Mouse (Mus musculus) forebrain, embryonic 15.5 days (tissue): ENCODE measurements around the gene Agap3. TPM values are rescaled to one million over a fixed set of nuclear protein-coding genes. Genes with fewer than 3 reads are reported as not detected.

ENCODE experiments used
- ATAC-seq: fragments of 200-750 bp; cut with Nextera tagmentation; replicated peaks from 2 replicates; pipeline ENCODE4 v1.8.0; 2017; ENCODE audit warnings: mild to moderate bottlenecking, moderate TSS enrichment, moderate library complexity
- H3K27ac ChIP-seq: fragments of 300-500 bp; sonication (generic); replicated peaks from 2 replicates; pipeline ENCODE4 v1.5.1; 2015; ENCODE audit warnings: mild to moderate bottlenecking, inconsistent platforms
- H3K27me3 ChIP-seq: fragments of 300-500 bp; sonication (generic); 2 replicates; pipeline ENCODE4 v1.6.1; 2015; ENCODE audit warnings: inconsistent platforms
- H3K36me3 ChIP-seq: fragments of 300-500 bp; sonication (generic); 2 replicates; pipeline ENCODE4 v1.6.1; 2015; ENCODE audit warnings: mild to moderate bottlenecking, inconsistent platforms
- H3K4me1 ChIP-seq: fragments of 300-500 bp; sonication (generic); 2 replicates; pipeline ENCODE4 v1.6.1; 2015; ENCODE audit warnings: inconsistent platforms
- H3K4me2 ChIP-seq: fragments of 300-500 bp; sonication (generic); replicated peaks from 2 replicates; pipeline ENCODE4 v1.6.1; 2015; ENCODE audit warnings: mild to moderate bottlenecking, inconsistent platforms
- H3K4me3 ChIP-seq: fragments of 300-500 bp; sonication (generic); 2 replicates; pipeline ENCODE4 v1.5.1; 2015; ENCODE audit warnings: mild to moderate bottlenecking, inconsistent platforms
- H3K9ac ChIP-seq: fragments of 300-500 bp; sonication (generic); replicated peaks from 2 replicates; pipeline ENCODE4 v1.6.1; 2015; ENCODE audit warnings: mild to moderate bottlenecking, inconsistent platforms
- H3K9me3 ChIP-seq: fragments of 300-500 bp; sonication (generic); 2 replicates; pipeline ENCODE4 v1.6.1; 2016; ENCODE audit warnings: inconsistent platforms
- WGBS: fragments of 180-500 bp; shearing (Covaris S2); methylation state at CpG from one replicate; pipeline ENCODE4 v1.1.7; 2015; ENCODE audit warnings: mixed read lengths; 5-methylcytosine and 5-hydroxymethylcytosine counted together
- polyA plus RNA-seq: library from polyadenylated mRNA; unstranded; fragments of >200 nt; fragmentation: Nextera tagmentation; extraction: Ambion mirVana; gene quantifications from 2 replicates; pipeline ENCODE4 v1.2.1, GENCODE M21; 2015

Agap3 gene
- polyA plus RNA-seq, 1 experiment from 2014 or later: 76.9 TPM

- Histone ChIP-seq H3K9me3 (no peaks in the 10 kb centered on the region), H3K36me3 (no peaks in the 10 kb centered on the region; the same call in 1 of the 2 replicates), H3K4me3 (peak overlapping the region; percentile 90), H3K4me2 (peak overlapping the region; percentile 97), H3K4me1 (peaks cover 46% of the 10 kb centered on the region), H3K9ac (peak overlapping the region; percentile 90), H3K27me3 (peaks cover 8% of the 10 kb centered on the region; the same call in 1 of the 2 replicates), H3K27ac (peak overlapping the region; percentile 95; the same call in 1 of the 2 replicates)
- 10% methylated on average over 2 of the region's 2 CpGs for WGBS
- ATAC-seq: no peak
These were observed 2.0 kb downstream of the Agap3 start for GRCm38 (mm10) chr5:24453985-24454303.

GRCm38 (mm10) chr5:24455076-24455475 lies 3.1 kb downstream of the Agap3 start:
- WGBS: 63% methylated on average over 3 of the region's 3 CpGs
- Histone ChIP-seq H3K9me3 (no peaks in the 10 kb centered on the region), H3K9ac (no peak overlapping the region; the same call in 1 of the 2 replicates), H3K27ac (peak overlapping the region; percentile 16; the same call in 1 of the 2 replicates), H3K27me3 (0 out of 2 replicates have a peak, but pooled peaks cover under 1% of the 10 kb centered on the region), H3K4me3 (peak overlapping the region; percentile 7; the same call in 1 of the 2 replicates), H3K4me1 (peaks cover 46% of the 10 kb centered on the region), H3K4me2 (peak overlapping the region; percentile 97), H3K36me3 (no peaks in the 10 kb centered on the region; the same call in 1 of the 2 replicates)
- no peak for ATAC-seq

DNA sequence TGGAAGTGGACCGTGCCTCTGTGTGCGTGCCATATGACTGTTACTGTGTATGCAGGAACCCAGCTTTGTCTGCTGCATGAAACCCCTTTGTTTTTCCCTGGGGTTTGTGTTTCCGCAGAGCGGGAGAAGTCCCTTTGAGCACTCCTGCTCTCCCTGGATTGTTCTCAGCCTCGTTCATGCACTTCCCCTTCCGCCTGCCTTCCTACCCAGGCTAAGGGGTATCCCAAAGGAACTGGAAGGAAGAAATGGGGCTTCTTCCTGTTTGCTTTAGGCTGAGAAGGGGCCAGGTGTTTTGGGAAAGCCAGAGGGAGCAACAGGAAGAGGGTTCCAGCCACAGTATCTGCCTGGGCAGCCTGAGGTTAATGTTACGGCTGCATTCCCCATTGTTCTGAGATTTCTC lies 3.6 kb downstream of the Agap3 start:
- H3K36me3 ChIP-seq: no peaks in the 10 kb centered on the region; the same call in 1 of the 2 replicates
- no peaks in the 10 kb centered on the region for H3K27me3 ChIP-seq
- peak overlapping the region; percentile 30 for H3K4me2 ChIP-seq
- peak overlapping the region; percentile 7; the same call in 1 of the 2 replicates for H3K4me3 ChIP-seq
- peak overlapping the region; percentile 5; the same call in 1 of the 2 replicates for H3K9ac ChIP-seq
- no peaks in the 10 kb centered on the region for H3K9me3 ChIP-seq
- ATAC-seq: no peak
- peaks cover 46% of the 10 kb centered on the region for H3K4me1 ChIP-seq
- no peak overlapping the region for H3K27ac ChIP-seq
- WGBS: 52% methylated on average over 7 of the region's 7 CpGs

- no peak overlapping the region for H3K4me3 ChIP-seq
- H3K4me2 ChIP-seq: peak overlapping the region; percentile 17; the same call in 1 of the 2 replicates
- peaks cover 20% of the 10 kb centered on the region for H3K4me1 ChIP-seq
- peak overlapping the region; percentile 6; the same call in 1 of the 2 replicates for H3K9ac ChIP-seq
- 29% methylated on average over 12 of the region's 12 CpGs for WGBS
- no peaks in the 10 kb centered on the region for H3K9me3 ChIP-seq
- no peaks in the 10 kb centered on the region for H3K36me3 ChIP-seq
- no peaks in the 10 kb centered on the region for H3K27me3 ChIP-seq
- H3K27ac ChIP-seq: no peak overlapping the region
- ATAC-seq: no peak
These were observed 14.8 kb downstream of the Agap3 start for GRCm38 (mm10) chr5:24466762-24467161.

DNA sequence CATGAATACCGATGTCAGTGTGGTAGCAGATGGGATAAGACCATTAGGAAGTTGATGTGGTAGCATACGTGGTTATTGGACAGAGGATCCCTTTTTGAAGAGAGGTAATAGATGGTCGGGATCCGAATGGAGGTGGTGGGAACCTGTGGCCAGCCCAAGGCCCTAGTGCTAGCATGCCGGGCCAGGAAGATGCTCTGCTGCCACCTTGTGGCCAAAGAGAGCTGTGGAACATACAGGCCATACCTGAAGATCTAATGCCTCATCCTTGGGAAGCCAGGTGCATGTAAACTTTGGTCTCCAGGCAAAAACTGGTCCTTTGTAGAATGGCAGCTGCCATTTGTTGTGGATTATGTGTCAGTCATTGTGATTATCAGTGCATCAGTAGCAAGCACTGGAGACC lies 18.6 kb downstream of the Agap3 start:
- Histone ChIP-seq H3K27me3 (peaks cover 22% of the 10 kb centered on the region; the same call in 1 of the 2 replicates), H3K4me3 (no peak overlapping the region), H3K36me3 (no peaks in the 10 kb centered on the region), H3K4me1 (peaks cover 40% of the 10 kb centered on the region), H3K27ac (no peak overlapping the region), H3K9me3 (no peaks in the 10 kb centered on the region), H3K4me2 (no peak overlapping the region), H3K9ac (no peak overlapping the region)
- ATAC-seq: peak; percentile 49
- 18% methylated on average over 5 of the region's 5 CpGs for WGBS

- H3K9ac ChIP-seq: no peak overlapping the region
- H3K27ac ChIP-seq: no peak overlapping the region
- 28% methylated on average over 7 of the region's 7 CpGs for WGBS
- no peak for ATAC-seq
- no peak overlapping the region for H3K4me2 ChIP-seq
- no peaks in the 10 kb centered on the region for H3K9me3 ChIP-seq
- H3K27me3 ChIP-seq: peaks cover 22% of the 10 kb centered on the region; the same call in 1 of the 2 replicates
- H3K4me1 ChIP-seq: peaks cover 27% of the 10 kb centered on the region
- H3K4me3 ChIP-seq: no peak overlapping the region
- peaks cover 12% of the 10 kb centered on the region for H3K36me3 ChIP-seq
These were observed 21.1 kb downstream of the Agap3 start for GRCm38 (mm10) chr5:24472884-24473619.

GRCm38 (mm10) chr5:24474025-24474722 lies 22.2 kb downstream of the Agap3 start:
- WGBS: 6% methylated on average over 71 of the region's 77 CpGs
- Histone ChIP-seq H3K4me3 (peak overlapping the region; percentile 38), H3K36me3 (peaks cover 23% of the 10 kb centered on the region), H3K4me1 (peaks cover 27% of the 10 kb centered on the region), H3K27me3 (peaks cover 22% of the 10 kb centered on the region; the same call in 1 of the 2 replicates), H3K9ac (peak overlapping the region; percentile 41), H3K9me3 (no peaks in the 10 kb centered on the region), H3K4me2 (peak overlapping the region; percentile 54), H3K27ac (no peak overlapping the region)
- ATAC-seq: peak; percentile 15; the same call in 1 of the 2 replicates

- no peak overlapping the region for H3K27ac ChIP-seq
- H3K9me3 ChIP-seq: no peaks in the 10 kb centered on the region
- peaks cover 30% of the 10 kb centered on the region for H3K36me3 ChIP-seq
- H3K4me3 ChIP-seq: peak overlapping the region; percentile 38
- peak; percentile 14; the same call in 1 of the 2 replicates for ATAC-seq
- peaks cover 27% of the 10 kb centered on the region for H3K4me1 ChIP-seq
- peak overlapping the region; percentile 54 for H3K4me2 ChIP-seq
- H3K9ac ChIP-seq: peak overlapping the region; percentile 41
- 2% methylated on average over 67 of the region's 67 CpGs for WGBS
- peaks cover 22% of the 10 kb centered on the region; the same call in 1 of the 2 replicates for H3K27me3 ChIP-seq
These were observed 22.8 kb downstream of the Agap3 start for GRCm38 (mm10) chr5:24474723-24475261.

DNA sequence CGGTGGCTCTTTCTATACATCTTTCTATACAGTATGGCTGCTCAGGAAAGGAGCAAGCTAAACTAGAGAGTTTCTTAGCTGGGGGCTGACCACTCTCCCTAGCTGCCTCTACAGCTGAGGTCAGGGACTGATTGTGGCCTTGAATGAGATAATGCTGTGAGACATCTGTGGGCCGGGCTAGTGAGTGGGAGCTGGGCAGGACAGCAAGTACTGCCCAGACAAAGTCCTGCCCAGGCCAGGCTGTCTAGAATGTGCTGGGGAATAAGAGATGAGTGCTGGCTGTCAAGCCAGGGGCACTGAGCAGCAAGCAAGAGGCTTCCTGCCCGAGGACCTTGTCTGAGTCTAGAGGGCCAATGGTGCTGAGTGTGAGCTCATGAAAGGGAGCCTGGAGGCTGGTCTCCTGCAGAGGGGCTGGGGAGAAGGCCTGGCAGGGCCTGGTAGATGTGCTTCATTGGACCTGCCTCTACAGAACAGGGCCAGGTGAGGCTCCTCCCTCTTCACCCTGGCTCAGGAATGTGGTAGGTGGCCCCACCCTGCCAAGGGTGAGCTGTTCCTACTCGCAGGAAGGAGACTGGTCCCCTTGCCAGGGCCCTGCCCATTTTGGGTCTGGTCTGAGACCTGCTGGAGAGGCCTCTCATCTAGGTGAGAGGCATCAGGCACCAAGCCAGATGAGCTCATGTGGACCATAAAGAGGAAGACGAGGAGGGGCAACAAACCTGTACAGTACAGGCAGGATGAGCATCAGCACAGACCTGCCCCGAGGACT lies 23.7 kb downstream of the Agap3 start:
- Histone ChIP-seq H3K27me3 (peaks cover 22% of the 10 kb centered on the region; the same call in 1 of the 2 replicates), H3K4me3 (peak overlapping the region; percentile 38; the same call in 1 of the 2 replicates), H3K36me3 (peaks cover 37% of the 10 kb centered on the region), H3K27ac (no peak overlapping the region), H3K9me3 (no peaks in the 10 kb centered on the region), H3K4me2 (peak overlapping the region; percentile 54; the same call in 1 of the 2 replicates), H3K9ac (peak overlapping the region; percentile 41; the same call in 1 of the 2 replicates), H3K4me1 (peaks cover 28% of the 10 kb centered on the region)
- 79% methylated on average over 6 of the region's 6 CpGs for WGBS
- ATAC-seq: 0 out of 2 replicates have a peak, but pooled peaks have one; percentile 16

DNA sequence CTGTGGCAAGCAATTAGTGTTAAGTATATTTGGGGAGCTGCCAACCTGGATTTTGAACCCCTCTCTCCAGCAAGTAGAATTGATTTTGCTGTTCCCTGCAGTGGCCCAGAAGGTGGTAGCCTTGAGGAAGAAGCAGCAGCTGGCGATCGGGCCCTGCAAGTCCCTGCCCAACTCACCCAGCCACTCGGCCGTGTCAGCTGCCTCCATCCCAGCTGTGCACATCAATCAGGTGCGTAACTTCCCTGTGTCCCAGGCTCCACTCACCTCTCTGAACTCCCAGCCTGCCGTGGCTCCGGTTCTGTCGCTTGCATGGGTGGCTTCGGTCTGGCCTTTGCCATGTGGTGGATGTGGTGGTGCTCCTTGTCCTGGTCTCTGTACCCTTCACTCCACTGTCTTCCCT lies 25.9 kb downstream of the Agap3 start:
- Histone ChIP-seq H3K9me3 (no peaks in the 10 kb centered on the region), H3K27me3 (peaks cover 22% of the 10 kb centered on the region; the same call in 1 of the 2 replicates), H3K4me1 (peaks cover 39% of the 10 kb centered on the region), H3K9ac (no peak overlapping the region), H3K4me2 (no peak overlapping the region), H3K27ac (no peak overlapping the region), H3K36me3 (peaks cover 51% of the 10 kb centered on the region), H3K4me3 (no peak overlapping the region)
- no peak for ATAC-seq
- WGBS: 94% methylated on average over 9 of the region's 9 CpGs

DNA sequence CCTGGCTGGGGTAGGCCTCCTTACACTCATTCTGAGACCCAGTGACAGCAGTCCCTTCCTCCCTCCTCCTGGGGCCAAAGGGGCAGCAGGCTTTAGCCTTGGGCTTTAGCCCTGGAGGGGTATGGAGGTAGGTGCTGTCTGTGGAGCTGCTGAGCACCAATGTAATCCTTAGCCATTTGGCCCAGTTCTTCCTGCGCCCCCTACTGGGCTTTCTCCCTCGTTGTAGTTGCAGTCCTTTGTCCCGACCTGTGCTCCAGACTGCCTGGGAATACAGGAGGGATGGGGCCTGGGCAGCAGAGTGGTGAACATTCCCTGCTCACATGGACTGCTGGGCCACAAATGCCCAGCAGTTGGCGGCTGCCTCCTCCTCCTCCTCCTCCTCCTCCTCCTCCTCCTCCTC lies 29.7 kb downstream of the Agap3 start:
- Histone ChIP-seq H3K4me1 (peaks cover 38% of the 10 kb centered on the region), H3K27ac (no peak overlapping the region), H3K4me3 (no peak overlapping the region), H3K36me3 (peaks cover 58% of the 10 kb centered on the region), H3K27me3 (no peaks in the 10 kb centered on the region), H3K9ac (no peak overlapping the region), H3K4me2 (no peak overlapping the region), H3K9me3 (no peaks in the 10 kb centered on the region)
- 0% methylated on average over 4 of the region's 4 CpGs for WGBS
- ATAC-seq: peak; percentile 49
